Mouse (Mus musculus): ENCODE data around the gene Gan. TPM values are rescaled to one million over a fixed set of nuclear protein-coding genes. Genes with fewer than 3 reads are reported as not detected.

Gan gene
- 1 to 10 TPM; 1.7 to 2.6 (median 2.0) TPM for polyA plus RNA-seq (2017; shearing (Covaris generic))

- ATAC-seq, result peak; percentile 22
These were observed at the start of gene Gan for GRCm38 (mm10) chr8:117158135-117158761. Gan (plus strand) TSS chr8:117158135.

- ATAC-seq, result no peak
These were observed 48.8 kb upstream of the Gan start for GRCm38 (mm10) chr8:117109018-117109711.

GRCm38 (mm10) chr8:117109801-117110390 lies 48.0 kb upstream of the Gan start:
- ATAC-seq, result no peak

GRCm38 (mm10) chr8:117111641-117112040 lies 46.3 kb upstream of the Gan start:
- no peak for ATAC-seq

- ATAC-seq, result no peak
These were observed 45.7 kb upstream of the Gan start for GRCm38 (mm10) chr8:117112261-117112660.

- no peak for ATAC-seq
These were observed 42.8 kb upstream of the Gan start for GRCm38 (mm10) chr8:117115094-117115493.

GRCm38 (mm10) chr8:117115676-117116446 lies 42.1 kb upstream of the Gan start:
- ATAC-seq, result no peak

GRCm38 (mm10) chr8:117116534-117116933 lies 41.4 kb upstream of the Gan start:
- ATAC-seq, result no peak

GRCm38 (mm10) chr8:117118409-117118808 lies 39.5 kb upstream of the Gan start:
- ATAC-seq, result no peak

GRCm38 (mm10) chr8:117121277-117121676 lies 36.7 kb upstream of the Gan start:
- ATAC-seq, result no peak

- ATAC-seq, result no peak
These were observed 33.9 kb upstream of the Gan start for GRCm38 (mm10) chr8:117123850-117124633.

GRCm38 (mm10) chr8:117125854-117126253 lies 32.1 kb upstream of the Gan start:
- no peak for ATAC-seq

GRCm38 (mm10) chr8:117126411-117126810 lies 31.5 kb upstream of the Gan start:
- no peak for ATAC-seq

- no peak for ATAC-seq
These were observed 30.9 kb upstream of the Gan start for GRCm38 (mm10) chr8:117127063-117127462.

- ATAC-seq, result no peak
These were observed 24.2 kb upstream of the Gan start for GRCm38 (mm10) chr8:117133702-117134101.

GRCm38 (mm10) chr8:117136351-117136750 lies 21.6 kb upstream of the Gan start:
- no peak for ATAC-seq

GRCm38 (mm10) chr8:117136763-117137162 lies 21.2 kb upstream of the Gan start:
- ATAC-seq, result no peak

- no peak for ATAC-seq
These were observed 20.6 kb upstream of the Gan start for GRCm38 (mm10) chr8:117137357-117137756.

- ATAC-seq, result no peak
These were observed 9.4 kb upstream of the Gan start for GRCm38 (mm10) chr8:117148520-117148919.

- ATAC-seq, result no peak
These were observed 1.8 kb upstream of the Gan start for GRCm38 (mm10) chr8:117156149-117156548.

GRCm38 (mm10) chr8:117156866-117157768 lies 818 bp upstream of the Gan start:
- peak; percentile 49 for ATAC-seq
